Mouse (Mus musculus) ES-E14 (cell line): ENCODE results near the gene Pitpnc1. TPM values are rescaled to one million over a fixed set of nuclear protein-coding genes. Genes with fewer than 3 reads are reported as not detected.

Experiments used
- DNase-seq: peaks from one replicate; pipeline ENCODE4 v3.0.0-alpha.2; 2013; ENCODE audit warnings: low read depth, low spot score
- H3K27ac ChIP-seq: 2 replicates; pipeline ENCODE4 v1.5.1; 2012; ENCODE audit warnings: low read depth, mild to moderate bottlenecking, low read length, moderate library complexity, mixed read lengths; ENCODE audit not compliant: poor library complexity, insufficient read depth, severe bottlenecking
- H3K36me3 ChIP-seq: 2 replicates; pipeline ENCODE4 v1.6.1; 2012; ENCODE audit warnings: mild to moderate bottlenecking, low read length, moderate library complexity, mixed read lengths; ENCODE audit not compliant: control insufficient read depth, poor library complexity, insufficient read depth, severe bottlenecking
- H3K4me1 ChIP-seq, 2 experiments: fragments of 150-350 bp in 1 of 2; sonication (generic) in 1 of 2; 2 replicates each; pipeline ENCODE4 v1.6.1; 2012; ENCODE audit warnings: low read length in 2 of 2, mild to moderate bottlenecking in 1 of 2, mixed read lengths in 1 of 2; ENCODE audit not compliant: control insufficient read depth in 2 of 2, insufficient read depth in 2 of 2, poor library complexity in 1 of 2
- H3K4me3 ChIP-seq, 2 experiments: fragments of 150-350 bp in 1 of 2; sonication (generic) in 1 of 2; 2 replicates each; pipeline ENCODE4 v1.5.1; 2012; ENCODE audit warnings: low read length in 2 of 2, low read depth in 1 of 2, mild to moderate bottlenecking in 1 of 2, mixed read lengths in 1 of 2; ENCODE audit not compliant: insufficient read depth in 1 of 2, poor library complexity in 1 of 2, severe bottlenecking in 1 of 2
- H3K9ac ChIP-seq: 2 replicates; pipeline ENCODE4 v1.6.1; 2012; ENCODE audit warnings: low read depth, mild to moderate bottlenecking, low read length, mixed read lengths; ENCODE audit not compliant: poor library complexity, insufficient read depth, severe bottlenecking
- H3K9me3 ChIP-seq: fragments of 150-350 bp; sonication (generic); 2 replicates; pipeline ENCODE4 v1.6.1; 2012; ENCODE audit warnings: low read depth, mild to moderate bottlenecking, low read length; ENCODE audit not compliant: control insufficient read depth, insufficient read depth
- CHD2 ChIP-seq: IDR thresholded peaks from 2 replicates; pipeline ENCODE4 v1.6.1; 2014; ENCODE audit warnings: mild to moderate bottlenecking, low read depth, low read length, inconsistent platforms
- HCFC1 ChIP-seq: IDR thresholded peaks from 2 replicates; pipeline ENCODE4 v1.6.1; 2012; ENCODE audit warnings: low read length, inconsistent platforms, borderline replicate concordance; ENCODE audit not compliant: insufficient read depth
- MAFK ChIP-seq: IDR thresholded peaks from 2 replicates; pipeline ENCODE4 v1.6.1; 2014; ENCODE audit warnings: mild to moderate bottlenecking, low read depth, low read length, inconsistent platforms; ENCODE audit not compliant: insufficient read depth
- ZC3H11A ChIP-seq: IDR thresholded peaks from 2 replicates; pipeline ENCODE4 v1.6.1; 2012; ENCODE audit warnings: low read depth, mild to moderate bottlenecking, inconsistent platforms, low read length, borderline replicate concordance
- ZNF384 ChIP-seq: IDR thresholded peaks from 2 replicates; pipeline ENCODE4 v1.6.1; 2012; ENCODE audit warnings: low read depth, low read length, inconsistent platforms
- in situ Hi-C, 2 experiments: fragments of 600-800 bp; cut with MboI; formaldehyde crosslinking; loops; one replicate each; pipeline ENCODE4 v1.15.1; 2025; ENCODE audit warnings: low sequenced_read_pairs in 2 of 2, inconsistent platforms in 1 of 2; ENCODE audit not compliant: unreplicated experiment in 2 of 2
- total RNA-seq: library from RNA; depleted of rRNA; stranded (reverse); fragments of 300-350 nt; gene quantifications from 2 replicates; pipeline ENCODE4 v1.2.3, GENCODE M21; 2012

The Pitpnc1 gene
- total RNA-seq, 1 experiment, result 37.3 TPM

GRCm38 (mm10) chr11:107373569-107373968 lies 96.9 kb downstream of the Pitpnc1 start:
- H3K4me3 ChIP-seq, result no peak overlapping the region
- peaks cover 5 to 24% of the 10 kb centered on the region in 2 experiments; a peak in 3 of 4 replicates for H3K4me1 ChIP-seq

GRCm38 (mm10) chr11:107373154-107373553 lies 97.3 kb downstream of the Pitpnc1 start:
- no peak overlapping the region for H3K4me3 ChIP-seq
- no peak for DNase-seq
- H3K9me3 ChIP-seq, result no peaks in the 10 kb centered on the region
- in situ Hi-C loops, result no loop called here
- H3K9ac ChIP-seq, result no peak overlapping the region
- H3K4me1 ChIP-seq, result peaks cover 7 to 24% of the 10 kb centered on the region in 2 experiments
- H3K36me3 ChIP-seq, result no peaks in the 10 kb centered on the region
- 0 out of 2 replicates have a peak, but pooled peaks have one; percentile 8 for TF ChIP-seq ZNF384
- TF ChIP-seq HCFC1, result no peak
- no peak overlapping the region; the same call in 1 of the 2 replicates for H3K27ac ChIP-seq

More at GRCm38 (mm10) chr11:107373569-107373968, 96.9 kb downstream of the Pitpnc1 start:
- Histone ChIP-seq H3K27ac (no peak overlapping the region), H3K36me3 (no peaks in the 10 kb centered on the region), H3K9me3 (no peaks in the 10 kb centered on the region), H3K9ac (no peak overlapping the region)
- in situ Hi-C loops, result no loop called here
- no peak for DNase-seq
- no peak for TF ChIP-seq CHD2
- no peak for TF ChIP-seq HCFC1
- no peak for TF ChIP-seq ZNF384
- TF ChIP-seq MAFK, result no peak
- TF ChIP-seq ZC3H11A, result no peak

GRCm38 (mm10) chr11:107372688-107373087 lies 97.8 kb downstream of the Pitpnc1 start:
- in situ Hi-C loops, result no loop called here

GRCm38 (mm10) chr11:107370476-107370875 lies 100.0 kb downstream of the Pitpnc1 start:
- DNase-seq, result no peak
- in situ Hi-C loops, result no loop called here
- Histone ChIP-seq H3K4me1 (peaks cover 13 to 23% of the 10 kb centered on the region in 2 experiments), H3K27ac (peak overlapping the region; percentile 44; the same call in 1 of the 2 replicates), H3K9me3 (no peaks in the 10 kb centered on the region), H3K4me3 (no peak overlapping the region), H3K36me3 (no peaks in the 10 kb centered on the region), H3K9ac (no peak overlapping the region; the same call in 1 of the 2 replicates)
- no peak for TF ChIP-seq ZC3H11A
- TF ChIP-seq HCFC1, result no peak
- no peak for TF ChIP-seq MAFK
- TF ChIP-seq CHD2, result no peak
- no peak for TF ChIP-seq ZNF384

More at GRCm38 (mm10) chr11:107372688-107373087, 97.8 kb downstream of the Pitpnc1 start:
- peak overlapping the region; percentile 1; the same call in 1 of the 2 replicates for H3K27ac ChIP-seq
- H3K4me3 ChIP-seq, result no peak overlapping the region
- DNase-seq, result no peak
- no peak overlapping the region; the same call in 1 of the 2 replicates for H3K9ac ChIP-seq
- peaks cover 8 to 24% of the 10 kb centered on the region in 2 experiments for H3K4me1 ChIP-seq
- no peaks in the 10 kb centered on the region for H3K9me3 ChIP-seq
- H3K36me3 ChIP-seq, result no peaks in the 10 kb centered on the region
- TF ChIP-seq HCFC1 (no peak), ZNF384 (no peak), CHD2 (no peak), MAFK (no peak), ZC3H11A (no peak)
